Comparison of ENCODE assay signal across 9 mouse cellular contexts in genomic region chr14:54754602-54755018, GRCm38 (mm10). TPM values are rescaled to one million over a fixed set of nuclear protein-coding genes. Genes with fewer than 3 reads are reported as not detected.
DNase-seq lines count a peak whose midpoint lies in the region; ATAC-seq and TF ChIP-seq lines count a peak whose summit lies in the region.
"Had no signal": no experiment of that assay in that cellular context is flagged by ENCODE, and none has a peak within 500 bp of the region (broad histone marks: within the 10 kb centered on the region; RNA-seq: fewer than 3 reads in every experiment).

No protein-coding gene starts in this region.

- H3K79me2 ChIP-seq in liver, adult 2 months (ENCODE audit: control insufficient read depth, insufficient read depth, low read length), result no peaks in the 10 kb centered on the region

- no peak for TF ChIP-seq POLR2A in liver, adult 2 months (IDR thresholded peaks at IDR 0.05; ENCODE audit: extremely low read depth, insufficient read depth, low read length)

- H3K4me2 ChIP-seq in limb, embryonic 13.5 days (replicated peaks), result no peak overlapping the region
- H3K4me2 ChIP-seq in midbrain, embryonic 16.5 days (ENCODE audit: low read length), result no peak overlapping the region

- peaks cover 12% of the 10 kb centered on the region for H3K4me1 ChIP-seq in limb, embryonic 13.5 days
- peaks cover 7% of the 10 kb centered on the region for H3K4me1 ChIP-seq in limb, embryonic 10.5 days
- peaks cover 17% of the 10 kb centered on the region for H3K4me1 ChIP-seq in hindbrain, embryonic 10.5 days (replicated peaks)
- peaks cover 2% of the 10 kb centered on the region; the same call in 1 of the 2 replicates for H3K4me1 ChIP-seq in liver, adult 2 months (ENCODE audit: control insufficient read depth, insufficient read depth, low read length)
- H3K4me1 ChIP-seq in midbrain, embryonic 16.5 days (ENCODE audit: control insufficient read depth, insufficient read depth, low read length), result peaks cover 12% of the 10 kb centered on the region

- 23% methylated on average over 6 of the region's 6 CpGs for whole genome bisulfite sequencing in limb, embryonic 13.5 days
- 56% methylated on average over 6 of the region's 6 CpGs for WGBS in limb, embryonic 10.5 days
- 42% methylated on average over 6 of the region's 6 CpGs for WGBS in hindbrain, embryonic 10.5 days
- 29% methylated on average over 6 of the region's 6 CpGs for WGBS in liver, adult 2 months
- WGBS in midbrain, embryonic 16.5 days, result 13% methylated on average over 6 of the region's 6 CpGs

- H3K27ac ChIP-seq in limb, embryonic 13.5 days, result peak overlapping the region; percentile 39; the same call in 1 of the 2 replicates
- H3K27ac ChIP-seq in limb, embryonic 10.5 days, result no peak overlapping the region
- H3K27ac ChIP-seq in hindbrain, embryonic 10.5 days, result peak overlapping the region; percentile 72
- no peak overlapping the region for H3K27ac ChIP-seq in liver, adult 2 months (replicated peaks; ENCODE audit: insufficient read depth, low read depth, low read length)
- peak overlapping the region; percentile 31 for H3K27ac ChIP-seq in midbrain, embryonic 16.5 days (ENCODE audit: low read length)

- no peak for TF ChIP-seq CTCF in liver, adult 2 months (IDR thresholded peaks at IDR 0.05; ENCODE audit: low read depth, low read length)

- no peaks in the 10 kb centered on the region for H3K27me3 ChIP-seq in limb, embryonic 13.5 days
- H3K27me3 ChIP-seq in limb, embryonic 10.5 days (ENCODE audit: low read depth, poor library complexity, severe bottlenecking), result no peaks in the 10 kb centered on the region
- no peaks in the 10 kb centered on the region for H3K27me3 ChIP-seq in hindbrain, embryonic 10.5 days (ENCODE audit: insufficient read depth, poor library complexity, severe bottlenecking)
- no peaks in the 10 kb centered on the region for H3K27me3 ChIP-seq in liver, adult 2 months (ENCODE audit: control insufficient read depth, insufficient read depth, low read length)
- no peaks in the 10 kb centered on the region for H3K27me3 ChIP-seq in midbrain, embryonic 16.5 days (ENCODE audit: control insufficient read depth, insufficient read depth, low read depth, low read length)

- no peak overlapping the region for H3K4me3 ChIP-seq in limb, embryonic 13.5 days
- H3K4me3 ChIP-seq in limb, embryonic 10.5 days, result no peak overlapping the region
- no peak overlapping the region for H3K4me3 ChIP-seq in hindbrain, embryonic 10.5 days
- no peak overlapping the region for H3K4me3 ChIP-seq in liver, adult 2 months (ENCODE audit: insufficient read depth, low read depth, low read length)
- no peak overlapping the region for H3K4me3 ChIP-seq in midbrain, embryonic 16.5 days (ENCODE audit: low read depth, low read length)

- DNase-seq in limb, embryonic 10.5 days (ENCODE audit: low spot score), result no peak
- DNase-seq in cerebellum, postnatal 14 days, result peak; percentile 38 to 51
- peak; percentile 18 for DNase-seq in hindbrain, embryonic 10.5 days (ENCODE audit: low spot score)
- peak; percentile 39 for DNase-seq in liver, adult 2 months (ENCODE audit: extremely low read depth, low read depth, low spot score)
- DNase-seq in urinary bladder, postnatal 36 days (ENCODE audit: low spot score in 2 of 2), result peak; percentile 49 to 83
- DNase-seq in thymus, postnatal 4 days, result no peak

- no peaks in the 10 kb centered on the region for H3K36me3 ChIP-seq in limb, embryonic 13.5 days
- no peaks in the 10 kb centered on the region for H3K36me3 ChIP-seq in limb, embryonic 10.5 days
- no peaks in the 10 kb centered on the region for H3K36me3 ChIP-seq in hindbrain, embryonic 10.5 days
- no peaks in the 10 kb centered on the region for H3K36me3 ChIP-seq in liver, adult 2 months (ENCODE audit: control insufficient read depth, insufficient read depth, low read length)
- H3K36me3 ChIP-seq in midbrain, embryonic 16.5 days (ENCODE audit: control insufficient read depth, insufficient read depth, low read length), result no peaks in the 10 kb centered on the region

- ATAC-seq in limb, embryonic 13.5 days (ENCODE audit: low FRiP score, low read depth), result peak; percentile 76; the same call in 1 of the 2 replicates
- peak; percentile 42; the same call in 1 of the 2 replicates for ATAC-seq in midbrain, embryonic 16.5 days

- H3K9me3 ChIP-seq in limb, embryonic 13.5 days, result no peaks in the 10 kb centered on the region
- H3K9me3 ChIP-seq in limb, embryonic 10.5 days (replicated peaks), result no peaks in the 10 kb centered on the region
- H3K9me3 ChIP-seq in hindbrain, embryonic 10.5 days, result no peaks in the 10 kb centered on the region
- no peaks in the 10 kb centered on the region for H3K9me3 ChIP-seq in midbrain, embryonic 16.5 days (replicated peaks; ENCODE audit: control insufficient read depth, low read length, poor library complexity, severe bottlenecking)

- no peak overlapping the region for H3K9ac ChIP-seq in limb, embryonic 13.5 days
- H3K9ac ChIP-seq in liver, adult 2 months (ENCODE audit: low read depth, low read length), result no peak overlapping the region
- H3K9ac ChIP-seq in midbrain, embryonic 16.5 days (ENCODE audit: low read depth, low read length), result no peak overlapping the region

RNA-seq across cellular contexts. Expression of gene Slc7a8, which starts 27.1 kb away (rescaled TPM):
- 1.7 and 2.3 TPM in 2 replicates for polyA plus RNA-seq in limb, embryonic 13.5 days (2015; fragmentation: Nextera tagmentation; extraction: Ambion mirVana)
- polyA plus RNA-seq in limb, embryonic 10.5 days (2016; fragmentation: Nextera tagmentation; extraction: Ambion mirVana), result 0.50 and 0.77 TPM in 2 replicates
- 1.8 and 3.5 TPM in 2 replicates for polyA plus RNA-seq in hindbrain, embryonic 10.5 days (2016; fragmentation: Nextera tagmentation; extraction: Ambion mirVana)
- total RNA-seq in liver, adult 2 months (2014; rRNA removed), result 1.0 and 1.8 TPM in 2 replicates
- polyA plus RNA-seq in liver, adult 2 months (2012; rRNA removed), result 2.2 and 2.9 TPM in 2 replicates
- 8.8 and 12.0 TPM in 2 replicates for polyA plus RNA-seq in midbrain, embryonic 16.5 days (2015; fragmentation: Nextera tagmentation; extraction: Ambion mirVana)

RNA-seq across cellular contexts. Expression of gene Cebpe, which starts 42.6 kb away (rescaled TPM):
- not detected in 2 replicates for polyA plus RNA-seq in limb, embryonic 13.5 days (2015; fragmentation: Nextera tagmentation; extraction: Ambion mirVana)
- polyA plus RNA-seq in limb, embryonic 10.5 days (2016; fragmentation: Nextera tagmentation; extraction: Ambion mirVana), result not detected in 2 replicates
- not detected in 2 replicates for polyA plus RNA-seq in hindbrain, embryonic 10.5 days (2016; fragmentation: Nextera tagmentation; extraction: Ambion mirVana)
- total RNA-seq in liver, adult 2 months (2014; rRNA removed), result 5.6 and 7.9 TPM in 2 replicates
- 12.4 and 12.9 TPM in 2 replicates for polyA plus RNA-seq in liver, adult 2 months (2012; rRNA removed)
- polyA plus RNA-seq in midbrain, embryonic 16.5 days (2015; fragmentation: Nextera tagmentation; extraction: Ambion mirVana), result not detected in 2 replicates
- polyA plus RNA-seq: limb, embryonic 11.5 days had no signal

RNA-seq across cellular contexts. Expression of gene Gm29776, which starts 56.0 kb away (rescaled TPM):
- 0.31 and 0.33 TPM in 2 replicates for polyA plus RNA-seq in limb, embryonic 13.5 days (2015; fragmentation: Nextera tagmentation; extraction: Ambion mirVana)
- 0.10 and 0.16 TPM in 2 replicates for polyA plus RNA-seq in limb, embryonic 10.5 days (2016; fragmentation: Nextera tagmentation; extraction: Ambion mirVana)
- 0.14 TPM in 2 replicates for polyA plus RNA-seq in hindbrain, embryonic 10.5 days (2016; fragmentation: Nextera tagmentation; extraction: Ambion mirVana)
- not detected in 2 replicates for total RNA-seq in liver, adult 2 months (2014; rRNA removed)
- not detected in 2 replicates for polyA plus RNA-seq in liver, adult 2 months (2012; rRNA removed)
- 0.15 and 0.29 TPM in 2 replicates for polyA plus RNA-seq in midbrain, embryonic 16.5 days (2015; fragmentation: Nextera tagmentation; extraction: Ambion mirVana)

RNA-seq across cellular contexts. Expression of gene Rnf212b, which starts 59.3 kb away (rescaled TPM):
- polyA plus RNA-seq in limb, embryonic 13.5 days (2015; fragmentation: Nextera tagmentation; extraction: Ambion mirVana), result not detected in 2 replicates
- not detected in 2 replicates for polyA plus RNA-seq in limb, embryonic 10.5 days (2016; fragmentation: Nextera tagmentation; extraction: Ambion mirVana)
- not detected in 2 replicates for polyA plus RNA-seq in hindbrain, embryonic 10.5 days (2016; fragmentation: Nextera tagmentation; extraction: Ambion mirVana)
- not detected in 2 replicates for total RNA-seq in liver, adult 2 months (2014; rRNA removed)
- polyA plus RNA-seq in liver, adult 2 months (2012; rRNA removed), result not detected in 2 replicates
- polyA plus RNA-seq in midbrain, embryonic 16.5 days (2015; fragmentation: Nextera tagmentation; extraction: Ambion mirVana), result not detected in 2 replicates
- polyA plus RNA-seq: limb, embryonic 11.5 days had no signal

Comparison
In these comparisons a context has a peak if more than half of its experiments do, and no peak if none do; other contexts are left out.
1. H3K27ac ChIP-seq: peak in limb, embryonic 13.5 days (single experiment), hindbrain, embryonic 10.5 days (single experiment) and midbrain, embryonic 16.5 days (single experiment); none in limb, embryonic 10.5 days (single experiment) and liver, adult 2 months (single experiment).
2. DNase-seq: peak in cerebellum, postnatal 14 days (2 of 2), hindbrain, embryonic 10.5 days (single experiment), liver, adult 2 months (single experiment) and urinary bladder, postnatal 36 days (2 of 2); none in limb, embryonic 10.5 days (single experiment) and thymus, postnatal 4 days (single experiment).
3. RNA of gene Cebpe, which starts 42.6 kb away (polyA plus RNA-seq): 12.4 to 12.9 TPM in liver, adult 2 months; not detected in limb, embryonic 10.5 days, not detected in limb, embryonic 13.5 days, not detected in hindbrain, embryonic 10.5 days and not detected in midbrain, embryonic 16.5 days; every median in the first group is over 10 times any median in the second.